Mouse (Mus musculus) liver, postnatal 0 days (tissue): Measurements from ENCODE around the gene Ptpn7. TPM values are rescaled to one million over a fixed set of nuclear protein-coding genes. Genes with fewer than 3 reads are reported as not detected.
A peak's percentile ranks its signal among the peaks of the same experiment; 100 is the strongest.
"Not testable (repeated sequence)": the region's sequence is repeated elsewhere in the genome, so short reads cannot be mapped to it uniquely, and the experiment has no call there.

Source experiments
- ATAC-seq: fragments of 200-750 bp; cut with Nextera tagmentation; 2 replicates; pipeline ENCODE4 v1.8.0; 2017; ENCODE audit warnings: mild to moderate bottlenecking, moderate library complexity
- DNase-seq: peaks from one replicate; pipeline ENCODE4 v3.0.0-alpha.2; 2016
- H3K27ac ChIP-seq: fragments of 300-500 bp; sonication (generic); 2 replicates; pipeline ENCODE4 v1.5.1; 2014; ENCODE audit warnings: antibody characterized with exemption, moderate library complexity, mild to moderate bottlenecking, low read depth
- H3K27me3 ChIP-seq: fragments of 300-500 bp; sonication (generic); 2 replicates; pipeline ENCODE4 v1.6.1; 2014; ENCODE audit warnings: low read length, control low read depth, mixed read lengths; ENCODE audit not compliant: insufficient read depth
- H3K36me3 ChIP-seq: fragments of 300-500 bp; sonication (generic); replicated peaks from 2 replicates; pipeline ENCODE4 v1.6.1; 2014; ENCODE audit warnings: mild to moderate bottlenecking, control low read depth, low read length, moderate library complexity, mixed read lengths; ENCODE audit not compliant: insufficient read depth
- H3K4me1 ChIP-seq: fragments of 300-500 bp; sonication (generic); 2 replicates; pipeline ENCODE4 v1.6.1; 2014; ENCODE audit warnings: antibody characterized with exemption, mild to moderate bottlenecking, control low read depth; ENCODE audit not compliant: insufficient read depth
- H3K4me2 ChIP-seq: fragments of 300-500 bp; sonication (generic); 2 replicates; pipeline ENCODE4 v1.6.1; 2014; ENCODE audit warnings: low read depth, mild to moderate bottlenecking, low read length, moderate library complexity, mixed read lengths
- H3K4me3 ChIP-seq: fragments of 300-500 bp; sonication (generic); 2 replicates; pipeline ENCODE4 v1.5.1; 2014; ENCODE audit warnings: low read depth, low read length
- H3K9ac ChIP-seq: fragments of 300-500 bp; sonication (generic); replicated peaks from 2 replicates; pipeline ENCODE4 v1.6.1; 2014; ENCODE audit warnings: mild to moderate bottlenecking, moderate library complexity
- H3K9me3 ChIP-seq: fragments of 300-500 bp; sonication (generic); 2 replicates; pipeline ENCODE4 v1.6.1; 2016; ENCODE audit warnings: mild to moderate bottlenecking, control low read depth, low read length, mixed read lengths
- CTCF ChIP-seq: sonication (generic); IDR thresholded peaks from 2 replicates; pipeline ENCODE4 v1.5.1; 2016; ENCODE audit warnings: antibody characterized with exemption, low read depth
- EP300 ChIP-seq: IDR thresholded peaks from 2 replicates; pipeline ENCODE4 v1.6.1; 2016; ENCODE audit warnings: antibody characterized with exemption, low read depth, mild to moderate bottlenecking
- WGBS: fragments of 180-500 bp; shearing (Covaris S2); extraction: QIAGEN DNeasy Blood & Tissue Kit; methylation state at CpG from one replicate; pipeline ENCODE4 v1.1.7; 2014; ENCODE audit not compliant: insufficient replicate concordance; 5-methylcytosine and 5-hydroxymethylcytosine counted together
- polyA plus RNA-seq: library from polyadenylated mRNA; unstranded; fragments of >200 nt; fragmentation: Nextera tagmentation; extraction: Ambion mirVana; gene quantifications from 2 replicates; pipeline ENCODE4 v1.2.1, GENCODE M21; 2015

The Ptpn7 gene
- polyA plus RNA-seq, 1 experiment from 2014 or later = 6.7 TPM

DNA sequence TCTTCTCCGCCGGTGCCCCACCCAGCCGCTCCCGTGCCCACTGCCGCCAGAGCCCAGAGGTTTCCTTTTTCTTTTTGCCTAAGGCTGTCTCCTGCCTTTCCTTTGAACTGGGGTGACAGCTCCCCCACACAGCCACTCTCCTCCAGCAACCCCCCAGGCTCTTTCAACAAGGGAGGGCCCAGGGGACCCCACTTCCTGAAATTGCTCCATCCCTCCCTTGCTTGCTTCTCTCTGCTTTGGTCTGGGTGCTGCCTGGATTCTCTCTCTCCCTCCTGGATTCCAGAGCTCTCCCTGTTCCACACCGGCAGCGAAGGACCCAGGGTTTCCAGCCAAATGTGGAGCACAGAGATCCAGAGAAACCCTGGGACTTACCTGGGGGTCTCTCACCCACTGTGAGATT, 32.1 kb upstream of the Ptpn7 start:
- Histone ChIP-seq H3K4me2 (no peak overlapping the region), H3K27me3 (peaks cover 45% of the 10 kb centered on the region), H3K4me3 (no peak overlapping the region), H3K9me3 (no peaks in the 10 kb centered on the region), H3K4me1 (peaks cover 4% of the 10 kb centered on the region; the same call in 1 of the 2 replicates), H3K36me3 (no peaks in the 10 kb centered on the region), H3K9ac (no peak overlapping the region), H3K27ac (no peak overlapping the region)
- TF ChIP-seq CTCF = no peak
- TF ChIP-seq EP300 = no peak
- WGBS = 67% methylated on average over 7 of the region's 7 CpGs
- ATAC-seq = no peak
- DNase-seq = no peak

DNA sequence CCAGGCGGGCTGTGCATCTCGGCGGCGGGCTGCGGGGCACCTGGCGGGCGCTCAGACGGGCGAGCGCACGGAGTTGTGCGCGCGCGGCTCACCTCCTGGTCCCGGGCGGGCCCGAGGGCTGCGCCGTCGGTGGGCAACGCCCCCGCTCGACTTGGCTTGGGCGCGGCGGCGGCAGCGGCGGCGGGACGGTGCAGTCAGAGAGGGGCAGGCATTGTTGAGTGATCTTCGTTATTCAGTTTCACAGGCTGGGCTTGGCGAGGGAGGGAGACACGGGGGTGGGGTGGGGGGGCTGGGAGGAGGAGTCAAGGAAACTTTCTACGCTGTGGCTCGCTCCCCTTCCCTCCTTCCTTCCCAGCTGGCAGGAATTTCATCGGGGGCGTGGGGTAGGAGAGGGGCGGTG, 27.4 kb upstream of the Ptpn7 start, which contains the start of gene Lgr6:
Lgr6 (minus strand) TSS at position 153 of the 400 bp plus-strand sequence.
- Histone ChIP-seq H3K9ac (no peak within 1 kb of the TSS), H3K4me2 (peak within 1 kb of the TSS; percentile 47), H3K27me3 (peaks cover 59% of the 10 kb centered on the region), H3K36me3 (no peaks in the 10 kb centered on the region), H3K4me1 (0 out of 2 replicates have a peak, but pooled peaks cover 2% of the 10 kb centered on the region), H3K4me3 (peak within 1 kb of the TSS; percentile 30), H3K9me3 (no peaks in the 10 kb centered on the region), H3K27ac (no peak within 1 kb of the TSS)
- WGBS = 1% methylated on average over 36 of the region's 40 CpGs
- DNase-seq = no peak
- ATAC-seq = no peak
- TF ChIP-seq EP300 = no peak
- TF ChIP-seq CTCF = no peak

DNA sequence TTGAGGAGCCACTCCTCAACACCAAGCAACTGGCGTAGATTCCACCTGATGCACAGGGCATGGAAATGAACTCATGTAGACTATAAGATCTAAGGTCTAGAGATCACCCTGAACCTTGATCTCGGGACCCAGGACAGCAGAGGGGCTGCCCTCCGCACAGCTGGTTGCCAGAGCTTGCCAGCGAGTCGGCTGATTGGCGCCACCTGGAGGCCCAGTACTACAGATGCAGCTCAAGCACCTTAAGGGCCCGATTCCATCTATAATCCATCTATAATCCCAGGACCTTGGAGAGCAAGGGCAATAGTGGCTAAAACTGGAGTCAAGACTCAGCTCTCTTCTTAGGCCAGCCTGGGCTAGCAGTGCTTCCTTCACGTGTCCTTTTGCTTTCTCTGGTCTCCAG, 26.5 kb upstream of the Ptpn7 start:
- H3K4me3 ChIP-seq = no peak overlapping the region
- ATAC-seq (peak; percentile 36; the same call in 1 of the 2 replicates), DNase-seq (peak; percentile 77)
- no peak overlapping the region for H3K4me2 ChIP-seq
- no peak overlapping the region for H3K27ac ChIP-seq
- no peaks in the 10 kb centered on the region for H3K36me3 ChIP-seq
- 0 out of 2 replicates have a peak, but pooled peaks cover 2% of the 10 kb centered on the region for H3K4me1 ChIP-seq
- WGBS = 2% methylated on average over 8 of the region's 8 CpGs
- H3K9me3 ChIP-seq = no peaks in the 10 kb centered on the region
- H3K9ac ChIP-seq = no peak overlapping the region
- H3K27me3 ChIP-seq = peaks cover 55% of the 10 kb centered on the region
- TF ChIP-seq CTCF (peak; percentile 85), EP300 (no peak)

DNA sequence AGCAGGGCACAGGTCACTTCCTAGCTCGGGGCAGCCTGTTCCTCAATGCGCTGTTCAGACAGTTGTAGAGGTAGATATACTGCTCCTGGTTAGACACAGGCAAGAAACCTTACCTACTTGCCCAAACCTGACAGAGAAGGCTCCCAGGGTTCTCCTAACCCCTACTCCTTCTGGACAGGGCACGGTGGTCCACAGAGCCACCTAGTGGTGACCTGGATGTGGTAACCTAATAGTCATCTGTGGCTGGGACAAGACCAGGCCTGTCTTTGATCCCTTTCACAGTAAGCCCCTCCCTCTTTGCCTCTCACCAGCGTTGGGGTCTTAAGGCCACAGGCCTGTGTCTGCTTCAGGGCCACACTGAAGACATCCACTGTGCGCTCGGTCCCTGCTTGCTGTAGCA, 23.9 kb upstream of the Ptpn7 start:
- TF ChIP-seq CTCF = peak; percentile 80
- TF ChIP-seq EP300 = no peak
- Histone ChIP-seq H3K4me1 (0 out of 2 replicates have a peak, but pooled peaks cover 2% of the 10 kb centered on the region), H3K36me3 (no peaks in the 10 kb centered on the region), H3K4me2 (no peak overlapping the region), H3K27ac (no peak overlapping the region), H3K4me3 (no peak overlapping the region), H3K27me3 (peaks cover 32% of the 10 kb centered on the region), H3K9me3 (no peaks in the 10 kb centered on the region), H3K9ac (no peak overlapping the region)
- peak; percentile 49 for DNase-seq
- WGBS = 35% methylated on average over 6 of the region's 6 CpGs
- no peak for ATAC-seq

DNA sequence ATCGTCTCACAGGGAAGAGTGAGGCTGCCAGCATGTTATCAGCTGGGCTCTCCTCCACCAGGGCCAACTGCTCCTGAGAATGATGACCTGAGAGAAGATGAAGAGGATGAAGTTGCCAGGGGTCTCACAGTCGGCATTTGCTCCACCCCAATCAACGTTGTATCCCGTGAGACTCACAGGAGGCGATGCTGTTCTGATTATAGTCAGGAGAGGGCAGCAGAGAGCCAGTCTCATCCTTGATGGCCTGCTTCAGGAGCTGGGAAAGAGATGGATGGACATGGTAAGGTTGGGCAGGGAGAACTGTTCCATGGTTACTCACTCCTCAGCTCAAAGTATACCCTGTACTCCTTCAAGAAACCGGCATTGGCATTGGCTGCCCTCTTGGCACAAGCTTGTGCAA, 22.4 kb upstream of the Ptpn7 start:
- H3K27ac ChIP-seq = no peak overlapping the region
- no peak for ATAC-seq
- DNase-seq = peak; percentile 76
- peak; percentile 91 for TF ChIP-seq CTCF
- no peak for TF ChIP-seq EP300
- H3K36me3 ChIP-seq = no peaks in the 10 kb centered on the region
- no peak overlapping the region for H3K9ac ChIP-seq
- 15% methylated on average over 6 of the region's 6 CpGs for WGBS
- 0 out of 2 replicates have a peak, but pooled peaks cover 2% of the 10 kb centered on the region for H3K4me1 ChIP-seq
- H3K4me2 ChIP-seq = no peak overlapping the region
- no peaks in the 10 kb centered on the region for H3K9me3 ChIP-seq
- no peak overlapping the region for H3K4me3 ChIP-seq
- H3K27me3 ChIP-seq = peaks cover 17% of the 10 kb centered on the region

DNA sequence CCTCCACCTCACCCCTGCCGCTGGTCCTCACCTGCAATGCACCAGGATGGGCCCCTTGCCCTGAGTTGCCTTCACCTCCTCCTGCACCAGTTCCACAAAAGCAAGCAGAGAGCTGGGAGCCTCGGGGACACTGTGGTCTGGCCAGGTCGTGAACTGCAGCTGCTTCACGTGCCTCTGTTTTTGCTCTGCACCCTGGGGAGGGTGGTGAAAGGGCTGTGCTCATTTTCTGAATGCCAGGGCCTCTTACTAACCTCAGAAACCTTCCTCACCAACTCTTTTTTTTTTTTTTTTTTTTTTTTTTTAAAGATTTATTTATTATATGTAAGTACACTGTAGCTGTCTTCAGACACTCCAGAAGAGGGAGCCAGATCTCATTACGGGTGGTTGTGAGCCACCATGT, 21.2 kb upstream of the Ptpn7 start:
- not testable (repeated sequence) for H3K9me3 ChIP-seq, H3K36me3 ChIP-seq, H3K27ac ChIP-seq, H3K27me3 ChIP-seq, H3K4me2 ChIP-seq, H3K4me1 ChIP-seq, DNase-seq, H3K4me3 ChIP-seq, H3K9ac ChIP-seq, ATAC-seq
- 40% methylated on average over 4 of the region's 5 CpGs for WGBS

DNA sequence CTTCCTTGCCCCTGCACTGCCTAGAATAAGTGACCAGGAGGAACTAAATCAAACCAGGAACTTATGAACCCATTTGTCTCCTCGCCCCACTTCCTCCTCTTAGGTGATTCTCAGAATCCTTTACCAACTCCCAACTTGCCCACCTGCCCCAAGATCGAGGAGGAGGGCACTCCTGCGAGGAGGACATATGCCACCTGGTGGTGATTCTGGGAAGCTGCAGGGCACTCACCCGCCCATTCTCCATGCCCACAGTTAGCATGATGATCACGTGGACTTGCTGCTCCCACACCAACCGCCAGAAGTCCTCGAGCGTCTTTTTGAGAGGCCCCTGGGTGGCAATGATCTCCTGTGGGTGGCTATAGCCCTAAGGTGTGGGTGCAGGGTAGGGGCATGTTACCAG, 19.8 kb upstream of the Ptpn7 start:
- 3% methylated on average over 8 of the region's 8 CpGs for WGBS
- Histone ChIP-seq H3K4me2 (no peak overlapping the region), H3K9ac (no peak overlapping the region), H3K4me3 (no peak overlapping the region), H3K4me1 (no peaks in the 10 kb centered on the region), H3K9me3 (no peaks in the 10 kb centered on the region), H3K27me3 (no peaks in the 10 kb centered on the region), H3K36me3 (no peaks in the 10 kb centered on the region), H3K27ac (no peak overlapping the region)
- no peak for TF ChIP-seq EP300
- TF ChIP-seq CTCF = peak; percentile 93
- ATAC-seq = peak; percentile 55; the same call in 1 of the 2 replicates
- DNase-seq = peak; percentile 65
